Mouse (Mus musculus): ENCODE data around the gene Olfr282.

DNA sequence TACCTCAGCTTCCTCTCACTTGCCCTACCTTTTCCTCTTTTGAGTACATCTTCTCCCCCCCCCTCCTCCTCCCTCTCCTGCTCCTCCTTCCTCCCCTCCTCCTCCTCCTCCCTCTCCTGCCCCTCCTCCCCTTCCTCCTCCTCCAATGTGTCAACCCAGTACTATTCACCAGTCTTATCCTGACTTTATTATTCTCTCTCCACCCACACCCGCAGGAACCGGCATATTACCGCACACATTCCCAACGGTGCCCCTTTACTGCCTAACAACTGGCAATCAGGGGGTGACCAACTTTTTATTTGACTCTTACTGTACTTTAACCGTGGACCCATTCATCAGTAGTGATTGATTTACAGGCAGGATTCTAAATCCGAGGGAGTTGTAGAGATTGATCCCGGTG, 5.8 kb upstream of the Olfr282 start:
- TF ChIP-seq EP300 (optimal IDR thresholded peaks at IDR 0.05) (no peak), CTCF (IDR thresholded peaks at IDR 0.05; ENCODE audit: low read depth) (no peak)

Data from stomach, postnatal 0 days (tissue).